Mouse (Mus musculus): ENCODE results near the gene Tnfrsf25. TPM values are rescaled to one million over a fixed set of nuclear protein-coding genes. Genes with fewer than 3 reads are reported as not detected.

Gene Tnfrsf25
- polyA plus RNA-seq, 2 experiments: 0.15 to 0.93 TPM

GRCm38 (mm10) chr4:152140441-152140840, 24.7 kb downstream of the Tnfrsf25 start:
- DNase-seq (ENCODE audit: low read depth in 3 of 3, low spot score in 3 of 3) (peak in 1 of 3 experiments; percentile 37), ATAC-seq (ENCODE audit: insufficient read depth) (no peak)
- Histone ChIP-seq H3K4me1 (replicated peaks; ENCODE audit: control insufficient read depth in 2 of 2, insufficient read depth in 2 of 2, low read length in 1 of 2) (peaks cover 3 to 6% of the 10 kb centered on the region in 2 experiments; a peak in 3 of 4 replicates), H3K27ac (no peak overlapping the region), H3K27me3 (ENCODE audit: control insufficient read depth, insufficient read depth, low read length) (no peaks in the 10 kb centered on the region; the same call in 1 of the 2 replicates), H3K36me3 (replicated peaks; ENCODE audit: control insufficient read depth, insufficient read depth, low read depth) (no peaks in the 10 kb centered on the region), H3K9ac (replicated peaks) (no peak overlapping the region), H3K9me3 (ENCODE audit: control insufficient read depth, low read length) (no peaks in the 10 kb centered on the region), H3K4me2 (ENCODE audit: low read depth) (no peak overlapping the region), H3K4me3 (ENCODE audit: insufficient read depth in 1 of 2, low read depth in 2 of 2, low read length in 2 of 2) (no peak overlapping the region)
- peak; percentile 91 for TF ChIP-seq CTCF (IDR thresholded peaks at IDR 0.05; ENCODE audit: low read depth)
- no peak for TF ChIP-seq EP300 (IDR thresholded peaks at IDR 0.05; ENCODE audit: low read depth)
- WGBS (ENCODE audit: insufficient replicate concordance): 23% methylated on average over 6 of the region's 6 CpGs

GRCm38 (mm10) chr4:152141521-152142135, 25.9 kb downstream of the Tnfrsf25 start:
- TF ChIP-seq CTCF (IDR thresholded peaks at IDR 0.05; ENCODE audit: low read depth) (no peak), EP300 (IDR thresholded peaks at IDR 0.05; ENCODE audit: low read depth) (no peak)
- Histone ChIP-seq H3K27ac (no peak overlapping the region), H3K4me1 (replicated peaks; ENCODE audit: control insufficient read depth in 2 of 2, insufficient read depth in 2 of 2, low read length in 1 of 2) (peaks cover 3 to 6% of the 10 kb centered on the region in 2 experiments; a peak in 3 of 4 replicates), H3K9ac (replicated peaks) (no peak overlapping the region), H3K27me3 (ENCODE audit: control insufficient read depth, insufficient read depth, low read length) (no peaks in the 10 kb centered on the region; the same call in 1 of the 2 replicates), H3K36me3 (replicated peaks; ENCODE audit: control insufficient read depth, insufficient read depth, low read depth) (no peaks in the 10 kb centered on the region), H3K4me3 (ENCODE audit: insufficient read depth in 1 of 2, low read depth in 2 of 2, low read length in 2 of 2) (no peak overlapping the region), H3K4me2 (ENCODE audit: low read depth) (no peak overlapping the region), H3K9me3 (ENCODE audit: control insufficient read depth, low read length) (no peaks in the 10 kb centered on the region)
- ATAC-seq (ENCODE audit: insufficient read depth) (no peak), DNase-seq (ENCODE audit: low read depth in 3 of 3, low spot score in 3 of 3) (no peak)
- WGBS (ENCODE audit: insufficient replicate concordance): 63% methylated on average over 8 of the region's 8 CpGs

- H3K4me2 ChIP-seq (ENCODE audit: low read depth): no peak overlapping the region
- H3K27ac ChIP-seq: no peak overlapping the region
- no peaks in the 10 kb centered on the region for H3K36me3 ChIP-seq (replicated peaks; ENCODE audit: control insufficient read depth, insufficient read depth, low read depth)
- DNase-seq (ENCODE audit: low read depth in 3 of 3, low spot score in 3 of 3) (no peak), ATAC-seq (ENCODE audit: insufficient read depth) (no peak)
- H3K9me3 ChIP-seq (ENCODE audit: control insufficient read depth, low read length): no peaks in the 10 kb centered on the region
- no peak overlapping the region for H3K9ac ChIP-seq (replicated peaks)
- no peak overlapping the region for H3K4me3 ChIP-seq (ENCODE audit: insufficient read depth in 1 of 2, low read depth in 2 of 2, low read length in 2 of 2)
- H3K4me1 ChIP-seq (replicated peaks; ENCODE audit: control insufficient read depth in 2 of 2, insufficient read depth in 2 of 2, low read length in 1 of 2): peaks cover 1 to 3% of the 10 kb centered on the region in 2 experiments; a peak in 3 of 4 replicates
- no peaks in the 10 kb centered on the region for H3K27me3 ChIP-seq (ENCODE audit: control insufficient read depth, insufficient read depth, low read length)
- no peak for TF ChIP-seq EP300 (IDR thresholded peaks at IDR 0.05; ENCODE audit: low read depth)
- TF ChIP-seq CTCF (IDR thresholded peaks at IDR 0.05; ENCODE audit: low read depth): peak; percentile 44
- 45% methylated on average over 1 of the region's 1 CpGs for WGBS (ENCODE audit: insufficient replicate concordance)
Measured at GRCm38 (mm10) chr4:152143632-152144031, 27.9 kb downstream of the Tnfrsf25 start.

GRCm38 (mm10) chr4:152145473-152145872, 29.7 kb downstream of the Tnfrsf25 start:
- Histone ChIP-seq H3K9ac (replicated peaks) (no peak overlapping the region), H3K4me2 (ENCODE audit: low read depth) (no peak overlapping the region), H3K27me3 (ENCODE audit: control insufficient read depth, insufficient read depth, low read length) (no peaks in the 10 kb centered on the region), H3K4me1 (replicated peaks; ENCODE audit: control insufficient read depth in 2 of 2, insufficient read depth in 2 of 2, low read length in 1 of 2) (no peaks in the 10 kb centered on the region), H3K9me3 (ENCODE audit: control insufficient read depth, low read length) (no peaks in the 10 kb centered on the region), H3K27ac (no peak overlapping the region), H3K36me3 (replicated peaks; ENCODE audit: control insufficient read depth, insufficient read depth, low read depth) (no peaks in the 10 kb centered on the region), H3K4me3 (ENCODE audit: insufficient read depth in 1 of 2, low read depth in 2 of 2, low read length in 2 of 2) (no peak overlapping the region)
- 40% methylated on average over 10 of the region's 10 CpGs for WGBS (ENCODE audit: insufficient replicate concordance)
- TF ChIP-seq CTCF (IDR thresholded peaks at IDR 0.05; ENCODE audit: low read depth): no peak
- TF ChIP-seq EP300 (IDR thresholded peaks at IDR 0.05; ENCODE audit: low read depth): no peak
- no peak for DNase-seq (ENCODE audit: low read depth in 3 of 3, low spot score in 3 of 3)
- ATAC-seq (ENCODE audit: insufficient read depth): no peak

GRCm38 (mm10) chr4:152146033-152146827, 30.5 kb downstream of the Tnfrsf25 start:
- Histone ChIP-seq H3K9me3 (ENCODE audit: control insufficient read depth, low read length) (no peaks in the 10 kb centered on the region), H3K36me3 (replicated peaks; ENCODE audit: control insufficient read depth, insufficient read depth, low read depth) (no peaks in the 10 kb centered on the region), H3K4me2 (ENCODE audit: low read depth) (no peak overlapping the region), H3K4me3 (ENCODE audit: insufficient read depth in 1 of 2, low read depth in 2 of 2, low read length in 2 of 2) (no peak overlapping the region), H3K27ac (no peak overlapping the region), H3K4me1 (replicated peaks; ENCODE audit: control insufficient read depth in 2 of 2, insufficient read depth in 2 of 2, low read length in 1 of 2) (no peaks in the 10 kb centered on the region; a peak in 1 of 4 replicates), H3K27me3 (ENCODE audit: control insufficient read depth, insufficient read depth, low read length) (peaks cover 2% of the 10 kb centered on the region; the same call in 1 of the 2 replicates), H3K9ac (replicated peaks) (no peak overlapping the region)
- WGBS (ENCODE audit: insufficient replicate concordance): 62% methylated on average over 11 of the region's 11 CpGs
- no peak for DNase-seq (ENCODE audit: low read depth in 3 of 3, low spot score in 3 of 3)
- ATAC-seq (ENCODE audit: insufficient read depth): no peak
- TF ChIP-seq EP300 (IDR thresholded peaks at IDR 0.05; ENCODE audit: low read depth) (no peak), CTCF (IDR thresholded peaks at IDR 0.05; ENCODE audit: low read depth) (no peak)
